Mouse (Mus musculus) embryonic stem cell, embryonic (primary cell): ENCODE measurements at regions not wholly inside any gene's neighbourhood (a gene's known extent, or its start where the extent isn't known, plus 50 kb on each side); places are given as distances from the start of the nearest gene placed in this dataset.
"Not testable (repeated sequence)": the region's sequence is repeated elsewhere in the genome, so short reads cannot be mapped to it uniquely, and the experiment has no call there.

ENCODE experiments used
- CTCF ChIA-PET, 4 experiments: fragments of 300-600 bp in 2 of 4; fragments of 350-600 bp in 2 of 4; sonication (Branson Sonifier 250); formaldehyde crosslinking; loops; one replicate each; lab custom pipeline; 2022; ENCODE audit warnings: inconsistent platforms in 2 of 4; lab: Charles Lee
- POLR2A ChIA-PET, 4 experiments: fragments of 300-600 bp in 2 of 4; fragments of 350-600 bp in 2 of 4; sonication (Branson Sonifier 250); formaldehyde crosslinking; loops; one replicate each; lab custom pipeline; 2022; ENCODE audit warnings: antibody characterized with exemption in 4 of 4, inconsistent platforms in 1 of 4; lab: Charles Lee

GRCm38 (mm10) chr14:16009778-16010177 lies 239.3 kb upstream of the Ngly1 start:
- CTCF ChIA-PET, result no interaction called here

GRCm38 (mm10) chr14:16023853-16024252 lies 225.2 kb upstream of the Ngly1 start:
- ChIA-PET POLR2A (interaction anchor here in 1 of 4 experiments (1.2 kb wide), 1 partner anchor 15 kb away, joined by 3 read pairs; no protein-coding TSS in a partner anchor), CTCF (no interaction called here)

More at GRCm38 (mm10) chr14:16009778-16010177, 239.3 kb upstream of the Ngly1 start:
- POLR2A ChIA-PET, result no interaction called here

- ChIA-PET CTCF (no interaction called here), POLR2A (no interaction called here)
These were observed 211.3 kb upstream of the Ngly1 start for GRCm38 (mm10) chr14:16037771-16038170.

- POLR2A ChIA-PET, result interaction anchor here in 1 of 4 experiments (0.9 kb wide), 1 partner anchor 39 kb away, joined by 3 read pairs; no protein-coding TSS in a partner anchor
These were observed 210.7 kb upstream of the Ngly1 start for GRCm38 (mm10) chr14:16038336-16038735.

GRCm38 (mm10) chr14:16044466-16044865 lies 204.6 kb upstream of the Ngly1 start:
- POLR2A ChIA-PET, result no interaction called here
- CTCF ChIA-PET, result no interaction called here

More at GRCm38 (mm10) chr14:16038336-16038735, 210.7 kb upstream of the Ngly1 start:
- CTCF ChIA-PET, result no interaction called here

GRCm38 (mm10) chr14:16072534-16072933 lies 176.5 kb upstream of the Ngly1 start:
- CTCF ChIA-PET, result not testable (repeated sequence)
- POLR2A ChIA-PET, result interaction anchor here in 1 of 4 experiments (1.6 kb wide), 1 partner anchor 74 kb away, joined by 3 read pairs; no protein-coding TSS in a partner anchor

- ChIA-PET CTCF (no interaction called here), POLR2A (interaction anchor here in 1 of 4 experiments (1.6 kb wide), 1 partner anchor 72 kb away, joined by 3 read pairs; no protein-coding TSS in a partner anchor)
These were observed 175.0 kb upstream of the Ngly1 start for GRCm38 (mm10) chr14:16074089-16074488.

GRCm38 (mm10) chr14:16079096-16079495 lies 170.0 kb upstream of the Ngly1 start:
- ChIA-PET CTCF (no interaction called here), POLR2A (no interaction called here)

- POLR2A ChIA-PET, result not testable (repeated sequence)
These were observed 161.8 kb upstream of the Ngly1 start for GRCm38 (mm10) chr14:16087231-16087630.

GRCm38 (mm10) chr14:16092391-16093132 lies 156.5 kb upstream of the Ngly1 start:
- CTCF ChIA-PET, result no interaction called here
- POLR2A ChIA-PET, result no interaction called here

More at GRCm38 (mm10) chr14:16087231-16087630, 161.8 kb upstream of the Ngly1 start:
- CTCF ChIA-PET, result not testable (repeated sequence)

- ChIA-PET CTCF (no interaction called here), POLR2A (no interaction called here)
These were observed 156.0 kb upstream of the Ngly1 start for GRCm38 (mm10) chr14:16093133-16093505.

GRCm38 (mm10) chr14:16109414-16109813 lies 139.7 kb upstream of the Ngly1 start:
- CTCF ChIA-PET, result no interaction called here

GRCm38 (mm10) chr14:16132672-16133071 lies 116.4 kb upstream of the Ngly1 start:
- ChIA-PET CTCF (no interaction called here), POLR2A (interaction anchor here in 1 of 4 experiments (1.0 to 1.8 kb wide), 3 partner anchors 8 to 11 kb away, joined by 3 to 6 read pairs (median 5); no protein-coding TSS in a partner anchor)

More at GRCm38 (mm10) chr14:16109414-16109813, 139.7 kb upstream of the Ngly1 start:
- POLR2A ChIA-PET, result interaction anchor here in 1 of 4 experiments (0.8 kb wide), 1 partner anchor 11 kb away, joined by 3 read pairs; no protein-coding TSS in a partner anchor

GRCm38 (mm10) chr14:16133410-16133809 lies 115.7 kb upstream of the Ngly1 start:
- ChIA-PET CTCF (interaction anchor here in 1 of 4 experiments (0.6 kb wide), 1 partner anchor 52 kb away, joined by 3 read pairs; no protein-coding TSS in a partner anchor), POLR2A (interaction anchor here in 2 of 4 experiments (0.6 to 1.8 kb wide), 4 partner anchors 9 to 11 kb away, joined by 3 to 6 read pairs (median 4); no protein-coding TSS in a partner anchor)

GRCm38 (mm10) chr14:16136187-16136586 lies 112.9 kb upstream of the Ngly1 start:
- ChIA-PET POLR2A (no interaction called here), CTCF (interaction anchor here in 1 of 4 experiments (0.6 kb wide), 1 partner anchor 47 kb away, joined by 5 read pairs; no protein-coding TSS in a partner anchor)

GRCm38 (mm10) chr14:16144299-16144698 lies 104.8 kb upstream of the Ngly1 start:
- ChIA-PET CTCF (interaction anchor here in 2 of 4 experiments (0.6 to 0.7 kb wide), 3 partner anchors 37 to 1291 kb away, joined by 3 to 4 read pairs (median 3); no protein-coding TSS in a partner anchor), POLR2A (interaction anchor here in 3 of 4 experiments (0.7 to 2.5 kb wide), 11 partner anchors 10 to 292 kb away, joined by 3 to 10 read pairs (median 3); no protein-coding TSS in a partner anchor)

GRCm38 (mm10) chr14:16146811-16147210 lies 102.3 kb upstream of the Ngly1 start:
- ChIA-PET POLR2A (interaction anchor here in 1 of 4 experiments (0.7 to 1.9 kb wide), 6 partner anchors 73 to 1208 kb away, joined by 3 to 7 read pairs (median 4); no protein-coding TSS in a partner anchor), CTCF (no interaction called here)

GRCm38 (mm10) chr14:16151815-16152214 lies 97.3 kb upstream of the Ngly1 start:
- ChIA-PET POLR2A (no interaction called here), CTCF (no interaction called here)

- POLR2A ChIA-PET, result no interaction called here
These were observed 96.4 kb upstream of the Ngly1 start for GRCm38 (mm10) chr14:16152702-16153101.

GRCm38 (mm10) chr14:16155106-16155505 lies 94.0 kb upstream of the Ngly1 start:
- POLR2A ChIA-PET, result interaction anchor here in 1 of 4 experiments (0.9 kb wide), 1 partner anchor 10 kb away, joined by 3 read pairs; no protein-coding TSS in a partner anchor

More at GRCm38 (mm10) chr14:16152702-16153101, 96.4 kb upstream of the Ngly1 start:
- CTCF ChIA-PET, result no interaction called here

More at GRCm38 (mm10) chr14:16155106-16155505, 94.0 kb upstream of the Ngly1 start:
- CTCF ChIA-PET, result no interaction called here
